Mouse (Mus musculus) limb, embryonic 14.5 days (tissue): ENCODE measurements at regions not wholly inside any gene's neighbourhood (a gene's known extent, or its start where the extent isn't known, plus 50 kb on each side); places are given as distances from the start of the nearest gene placed in this dataset.

Experiments
- ATAC-seq: fragments of 200-750 bp; cut with Nextera tagmentation; 2 replicates; pipeline ENCODE4 v1.8.0; 2017; ENCODE audit warnings: low read depth, moderate number of reproducible peaks, moderate TSS enrichment; ENCODE audit not compliant: low FRiP score
- DNase-seq: peaks from one replicate; pipeline ENCODE4 v3.0.0-alpha.2; 2015; ENCODE audit warnings: low spot score
- H3K27ac ChIP-seq: fragments of 300-500 bp; sonication (generic); replicated peaks from 2 replicates; pipeline ENCODE4 v1.5.1; 2014; ENCODE audit warnings: low read depth, mild to moderate bottlenecking, low read length, moderate library complexity, mixed read lengths
- H3K27me3 ChIP-seq: fragments of 300-500 bp; sonication (generic); 2 replicates; pipeline ENCODE4 v1.6.1; 2014; ENCODE audit warnings: low read length, mixed read lengths; ENCODE audit not compliant: control insufficient read depth, insufficient read depth
- H3K36me3 ChIP-seq: fragments of 300-500 bp; sonication (generic); 2 replicates; pipeline ENCODE4 v1.6.1; 2014; ENCODE audit warnings: mild to moderate bottlenecking, low read length, moderate library complexity, mixed read lengths; ENCODE audit not compliant: control insufficient read depth, insufficient read depth
- H3K4me1 ChIP-seq: fragments of 300-500 bp; sonication (generic); 2 replicates; pipeline ENCODE4 v1.6.1; 2014; ENCODE audit warnings: antibody characterized with exemption, low read length, mixed read lengths; ENCODE audit not compliant: control insufficient read depth, insufficient read depth
- H3K4me2 ChIP-seq: fragments of 300-500 bp; sonication (generic); replicated peaks from 2 replicates; pipeline ENCODE4 v1.6.1; 2014; ENCODE audit warnings: low read depth, mild to moderate bottlenecking, low read length, moderate library complexity; ENCODE audit not compliant: severe bottlenecking
- H3K4me3 ChIP-seq: fragments of 300-500 bp; sonication (generic); replicated peaks from 2 replicates; pipeline ENCODE4 v1.5.1; 2014; ENCODE audit warnings: low read length
- H3K9ac ChIP-seq: fragments of 300-500 bp; sonication (generic); 2 replicates; pipeline ENCODE4 v1.6.1; 2014; ENCODE audit warnings: mild to moderate bottlenecking, low read depth, low read length, moderate library complexity; ENCODE audit not compliant: severe bottlenecking
- H3K9me3 ChIP-seq: fragments of 300-500 bp; sonication (generic); 2 replicates; pipeline ENCODE4 v1.6.1; 2016; ENCODE audit warnings: low read length; ENCODE audit not compliant: control insufficient read depth
- POLR2A ChIP-seq: fragments of 200-500 bp; IDR thresholded peaks from 2 replicates; pipeline ENCODE4 v1.8.0; 2012; ENCODE audit warnings: inconsistent platforms, mild to moderate bottlenecking, moderate library complexity, borderline replicate concordance; ENCODE audit not compliant: insufficient read depth, insufficient read length; ENCODE audit errors: extremely low read depth
- WGBS: fragments of 180-500 bp; shearing (Covaris S2); extraction: QIAGEN DNeasy Blood & Tissue Kit; methylation state at CpG from one replicate; pipeline ENCODE4 v1.1.7; 2014; 5-methylcytosine and 5-hydroxymethylcytosine counted together

DNA sequence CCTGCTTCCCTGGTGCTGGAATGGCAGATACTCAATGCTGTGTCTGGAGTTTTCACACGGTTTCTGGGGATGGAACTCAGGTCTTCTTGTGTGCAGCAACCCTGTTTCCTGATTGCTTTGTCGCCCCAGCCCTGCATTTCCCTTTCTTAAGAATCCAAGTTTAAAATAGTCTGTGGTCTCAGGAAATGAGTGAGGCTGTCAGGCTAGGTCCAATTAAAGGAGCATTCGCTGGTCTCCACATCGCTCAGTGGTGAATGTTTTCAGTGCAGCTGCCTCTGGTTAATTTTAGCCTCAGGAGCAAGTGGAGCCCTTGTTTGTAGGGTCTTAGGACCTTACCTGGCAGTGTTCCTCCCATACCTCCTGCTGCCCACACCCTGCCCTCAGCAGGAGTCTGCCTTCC lies 103.4 kb upstream of the Eef2kmt start:
- Histone ChIP-seq H3K4me3 (no peak overlapping the region), H3K9ac (no peak overlapping the region), H3K4me2 (no peak overlapping the region), H3K36me3 (no peaks in the 10 kb centered on the region), H3K9me3 (no peaks in the 10 kb centered on the region), H3K27me3 (no peaks in the 10 kb centered on the region), H3K4me1 (no peaks in the 10 kb centered on the region), H3K27ac (no peak overlapping the region)
- 69% methylated on average over 4 of the region's 4 CpGs for WGBS
- ATAC-seq (no peak), DNase-seq (no peak)
- TF ChIP-seq POLR2A, result no peak

DNA sequence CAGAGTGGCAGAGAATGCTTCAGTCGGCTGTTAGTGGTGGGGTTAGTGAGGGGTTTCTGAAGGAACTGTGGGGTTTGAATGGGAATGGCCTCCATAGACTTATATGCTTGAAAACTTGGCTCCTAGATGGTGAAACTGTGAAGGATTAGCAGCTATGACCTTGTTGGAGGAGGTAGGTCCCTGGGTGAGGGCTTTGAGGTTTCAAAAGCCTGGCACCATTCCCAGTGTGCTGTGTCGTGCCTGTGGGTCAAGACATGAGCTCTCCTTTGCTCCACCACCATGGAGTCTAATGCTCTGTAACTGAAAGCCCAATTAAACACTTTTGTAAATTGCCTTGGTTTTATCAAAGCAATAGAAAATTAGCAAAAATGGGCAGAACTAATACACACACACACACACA lies 98.1 kb upstream of the Eef2kmt start:
- Histone ChIP-seq H3K27ac (no peak overlapping the region), H3K4me2 (no peak overlapping the region), H3K4me1 (peaks cover 3% of the 10 kb centered on the region; the same call in 1 of the 2 replicates), H3K27me3 (no peaks in the 10 kb centered on the region), H3K9me3 (no peaks in the 10 kb centered on the region), H3K9ac (no peak overlapping the region), H3K36me3 (no peaks in the 10 kb centered on the region), H3K4me3 (no peak overlapping the region)
- no peak for TF ChIP-seq POLR2A
- DNase-seq, result no peak
- WGBS, result 71% methylated on average over 2 of the region's 2 CpGs
- no peak for ATAC-seq

DNA sequence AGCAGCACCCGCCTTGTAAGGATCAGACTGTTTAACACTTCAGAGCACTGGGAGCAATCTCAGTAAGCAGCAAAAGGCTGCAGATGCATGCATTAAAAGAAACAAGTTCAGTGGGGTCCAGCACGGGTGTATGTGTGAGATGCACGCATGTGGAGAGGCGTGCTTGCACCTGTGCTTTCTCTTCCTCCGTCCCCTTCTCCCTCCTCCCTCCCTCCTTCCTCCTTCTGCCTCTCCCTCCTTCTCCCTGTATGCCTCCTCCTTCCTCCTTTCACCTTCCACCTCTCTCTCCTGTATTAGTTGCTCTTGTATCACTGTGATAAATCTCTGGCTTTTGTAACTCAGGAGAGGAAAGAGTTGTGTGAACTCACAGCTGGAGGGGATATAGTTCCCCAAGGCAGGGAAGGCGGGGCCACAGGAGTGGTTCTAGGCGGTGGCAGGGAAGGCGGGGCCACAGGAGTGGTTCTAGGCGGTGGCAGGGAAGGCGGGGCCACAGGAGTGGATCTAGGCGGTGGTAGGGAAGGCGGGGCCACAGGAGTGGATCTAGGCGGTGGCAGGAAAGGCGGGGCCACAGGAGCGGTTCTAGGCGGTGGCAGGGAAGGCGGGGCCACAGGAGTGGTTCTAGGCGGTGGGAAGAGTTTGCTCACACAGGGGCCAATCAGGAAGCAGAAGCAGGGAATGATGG lies 96.2 kb upstream of the Eef2kmt start:
- H3K36me3 ChIP-seq, result no peaks in the 10 kb centered on the region
- no peaks in the 10 kb centered on the region for H3K27me3 ChIP-seq
- peak; percentile 63; the same call in 1 of the 2 replicates for ATAC-seq
- TF ChIP-seq POLR2A, result no peak
- H3K27ac ChIP-seq, result no peak overlapping the region
- peak overlapping the region; percentile 21; the same call in 1 of the 2 replicates for H3K4me2 ChIP-seq
- no peak overlapping the region for H3K4me3 ChIP-seq
- no peak overlapping the region for H3K9ac ChIP-seq
- no peaks in the 10 kb centered on the region for H3K9me3 ChIP-seq
- 4% methylated on average over 18 of the region's 18 CpGs for WGBS
- H3K4me1 ChIP-seq, result peaks cover 3% of the 10 kb centered on the region; the same call in 1 of the 2 replicates
- DNase-seq, result peak; percentile 48

DNA sequence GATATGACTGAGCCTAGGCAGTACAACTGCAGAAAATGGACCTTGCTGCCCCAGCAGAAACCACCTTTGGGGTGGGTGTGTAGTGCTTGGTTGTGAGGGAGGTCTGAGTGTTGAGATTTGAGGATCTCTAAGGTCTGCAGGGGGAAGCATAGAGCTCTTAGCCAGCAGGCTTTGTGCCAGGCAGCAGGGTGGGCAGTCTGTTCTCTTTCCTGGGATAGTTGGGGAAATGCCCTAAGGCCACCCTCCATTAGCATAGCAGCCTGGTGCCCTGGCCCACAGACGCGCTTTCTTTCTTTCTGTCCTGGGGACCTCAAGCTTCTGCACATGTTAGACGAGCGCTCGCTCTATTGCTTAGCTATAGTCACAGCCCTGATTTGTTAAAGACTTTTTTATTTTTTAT lies 91.4 kb upstream of the Eef2kmt start:
- TF ChIP-seq POLR2A, result no peak
- Histone ChIP-seq H3K9me3 (no peaks in the 10 kb centered on the region), H3K27me3 (no peaks in the 10 kb centered on the region), H3K4me3 (no peak overlapping the region), H3K36me3 (no peaks in the 10 kb centered on the region), H3K9ac (no peak overlapping the region), H3K4me1 (no peaks in the 10 kb centered on the region), H3K27ac (no peak overlapping the region), H3K4me2 (no peak overlapping the region)
- 79% methylated on average over 5 of the region's 5 CpGs for WGBS
- ATAC-seq (no peak), DNase-seq (no peak)

DNA sequence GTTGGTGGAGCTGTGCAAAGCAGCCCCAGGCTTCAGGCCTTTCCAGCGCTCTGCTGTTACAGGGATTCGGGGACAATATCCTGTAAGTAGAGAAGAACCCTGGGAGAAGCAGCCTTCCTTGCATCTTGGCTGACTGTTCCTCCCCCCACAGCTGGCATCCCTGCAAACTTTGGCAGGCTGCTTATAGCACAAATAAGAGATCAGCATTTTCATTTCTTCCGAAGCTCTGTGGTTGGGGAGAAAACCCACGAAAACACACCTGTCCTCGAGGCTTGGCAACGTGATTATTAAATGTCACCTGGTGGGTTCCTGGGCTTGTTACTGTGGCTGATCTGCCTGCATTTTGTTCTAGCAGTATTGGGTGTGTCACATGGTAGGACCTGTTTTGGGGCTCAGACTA lies 86.5 kb upstream of the Eef2kmt start:
- no peak overlapping the region for H3K4me2 ChIP-seq
- no peak for ATAC-seq
- no peaks in the 10 kb centered on the region for H3K4me1 ChIP-seq
- no peaks in the 10 kb centered on the region for H3K36me3 ChIP-seq
- no peak overlapping the region for H3K27ac ChIP-seq
- no peak for TF ChIP-seq POLR2A
- WGBS, result 78% methylated on average over 6 of the region's 6 CpGs
- no peaks in the 10 kb centered on the region for H3K9me3 ChIP-seq
- DNase-seq, result no peak
- no peak overlapping the region for H3K4me3 ChIP-seq
- no peaks in the 10 kb centered on the region for H3K27me3 ChIP-seq
- no peak overlapping the region for H3K9ac ChIP-seq

DNA sequence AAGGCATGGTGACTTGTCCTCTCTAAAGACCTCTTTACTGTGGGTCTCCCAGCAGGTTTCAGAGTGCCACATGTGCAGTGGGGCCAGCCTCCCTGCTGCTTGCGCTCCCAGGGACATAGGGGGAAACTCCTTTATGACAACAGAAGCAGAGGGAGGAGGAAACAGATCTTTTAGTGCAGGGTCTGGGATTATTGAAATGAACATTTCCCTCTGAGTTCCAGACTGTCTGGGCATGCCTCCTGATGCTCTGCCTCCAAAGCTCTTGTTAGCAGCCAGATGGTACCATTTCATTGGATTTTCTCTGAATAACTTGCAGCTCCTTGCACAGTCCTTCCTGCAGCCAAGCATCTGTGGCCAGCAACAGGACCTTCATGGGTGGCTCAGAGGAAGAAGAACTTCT lies 60.5 kb upstream of the Eef2kmt start:
- Histone ChIP-seq H3K27ac (no peak overlapping the region), H3K4me3 (no peak overlapping the region), H3K36me3 (no peaks in the 10 kb centered on the region), H3K9ac (no peak overlapping the region), H3K4me1 (no peaks in the 10 kb centered on the region), H3K9me3 (no peaks in the 10 kb centered on the region), H3K4me2 (no peak overlapping the region), H3K27me3 (no peaks in the 10 kb centered on the region)
- DNase-seq (no peak), ATAC-seq (no peak)
- TF ChIP-seq POLR2A, result no peak
- WGBS, result 68% methylated on average over 1 of the region's 1 CpGs
